Mouse (Mus musculus) myocyte (in vitro differentiated cells): ENCODE data around the gene Capn10. TPM values are rescaled to one million over a fixed set of nuclear protein-coding genes. Genes with fewer than 3 reads are reported as not detected.

Experiments
- H3K27me3 ChIP-seq: one replicate; pipeline ENCODE4 v1.6.1; 2011; ENCODE audit not compliant: control insufficient read depth, insufficient read depth, insufficient read length
- H3K36me3 ChIP-seq: one replicate; pipeline ENCODE4 v1.6.1; 2011; ENCODE audit not compliant: control insufficient read depth, insufficient read depth
- H3K4me2 ChIP-seq: one replicate; pipeline ENCODE4 v1.6.1; 2011; ENCODE audit warnings: low read depth, control low read depth
- H3K4me3 ChIP-seq: one replicate; pipeline ENCODE4 v1.5.1; 2011; ENCODE audit warnings: mild to moderate bottlenecking, control low read depth, moderate library complexity
- H3K79me2 ChIP-seq: one replicate; pipeline ENCODE4 v1.6.1; 2011; ENCODE audit not compliant: control insufficient read depth, insufficient read depth
- H3ac ChIP-seq: one replicate; pipeline ENCODE4 v1.6.1; 2011; ENCODE audit not compliant: control insufficient read depth, insufficient read length
- CEBPB ChIP-seq: IDR thresholded peaks from 2 replicates; pipeline ENCODE4 v1.6.1; 2011; ENCODE audit warnings: mild to moderate bottlenecking, moderate library complexity; ENCODE audit not compliant: poor library complexity, insufficient read depth, severe bottlenecking
- E2F4 ChIP-seq: IDR thresholded peaks from one replicate; pipeline ENCODE4 v1.6.1; 2011; ENCODE audit warnings: mild to moderate bottlenecking, control low read depth, moderate library complexity; ENCODE audit not compliant: insufficient read depth
- MAX ChIP-seq: IDR thresholded peaks from one replicate; pipeline ENCODE4 v1.6.1; 2011; ENCODE audit warnings: low read depth, mild to moderate bottlenecking, control low read depth
- MYOD1 ChIP-seq, 3 experiments: IDR thresholded peaks; one replicate each; pipeline ENCODE4 v1.6.1; 2011; ENCODE audit warnings: control low read depth in 2 of 3, low read depth in 2 of 3, mild to moderate bottlenecking in 2 of 3, moderate library complexity in 1 of 3; ENCODE audit not compliant: insufficient read length in 2 of 3, control insufficient read depth in 1 of 3
- MYOG ChIP-seq, 3 experiments: IDR thresholded peaks; one replicate each; pipeline ENCODE4 v1.6.1; 2011; ENCODE audit warnings: control low read depth in 2 of 3, low read depth in 2 of 3, mild to moderate bottlenecking in 2 of 3; ENCODE audit not compliant: insufficient read length in 2 of 3, control insufficient read depth in 1 of 3, insufficient read depth in 1 of 3
- POLR2A ChIP-seq: IDR thresholded peaks from one replicate; pipeline ENCODE4 v1.6.1; 2011; ENCODE audit warnings: low read depth, mild to moderate bottlenecking, control low read depth, moderate library complexity; ENCODE audit not compliant: insufficient read length
- POLR2AphosphoS2 ChIP-seq: IDR thresholded peaks from one replicate; pipeline ENCODE4 v1.6.1; 2011; ENCODE audit warnings: low read depth, control low read depth; ENCODE audit not compliant: insufficient read length
- REST ChIP-seq: IDR thresholded peaks from one replicate; pipeline ENCODE4 v1.6.1; 2011; ENCODE audit warnings: mild to moderate bottlenecking, control low read depth, moderate library complexity; ENCODE audit not compliant: insufficient read depth, insufficient read length
- SRF ChIP-seq: IDR thresholded peaks from one replicate; pipeline ENCODE4 v1.6.1; 2011; ENCODE audit warnings: low read depth; ENCODE audit not compliant: control insufficient read depth, insufficient read length
- TCF12 ChIP-seq: IDR thresholded peaks from one replicate; pipeline ENCODE4 v1.6.1; 2011; ENCODE audit warnings: mild to moderate bottlenecking, control low read depth; ENCODE audit not compliant: poor library complexity, insufficient read depth, severe bottlenecking
- TCF3 ChIP-seq: IDR thresholded peaks from one replicate; pipeline ENCODE4 v1.6.1; 2011; ENCODE audit warnings: low read depth, control low read depth; ENCODE audit not compliant: insufficient read length
- USF1 ChIP-seq: IDR thresholded peaks from one replicate; pipeline ENCODE4 v1.6.1; 2011; ENCODE audit warnings: low read depth, mild to moderate bottlenecking, control low read depth, moderate library complexity
- polyA plus RNA-seq: library from polyadenylated mRNA; unstranded; fragments of >200 nt; fragmentation: generic; extraction: Trizol; gene quantifications from one replicate; pipeline ENCODE4 v1.2.1, GENCODE M21; 2012; ENCODE audit warnings: missing spikeins

Capn10 gene
- polyA plus RNA-seq, 1 experiment, result 23.6 TPM

DNA sequence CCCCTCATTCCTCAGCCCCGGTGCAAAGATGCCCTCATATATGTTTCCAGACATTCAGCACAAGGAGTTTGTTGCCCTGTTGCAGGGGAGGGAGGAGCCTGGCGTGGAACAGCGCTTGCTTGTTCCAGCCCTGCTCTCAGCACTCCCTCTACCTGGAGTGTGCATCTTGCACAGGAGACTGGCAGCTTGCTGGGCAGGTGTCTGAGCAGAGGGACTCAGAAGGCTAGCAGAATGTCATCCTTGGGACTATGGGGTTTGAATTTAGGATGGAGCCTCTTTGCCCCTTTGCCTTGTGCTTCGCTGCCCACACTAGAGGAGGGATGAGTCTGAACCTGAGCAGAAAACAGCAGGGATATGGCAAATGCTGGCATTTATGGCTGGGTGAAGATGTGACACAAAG, 5.6 kb downstream of the Capn10 start:
- Histone ChIP-seq H3K36me3 (peaks cover 6% of the 10 kb centered on the region), H3K27me3 (no peaks in the 10 kb centered on the region), H3K79me2 (peaks cover 22% of the 10 kb centered on the region), H3K4me3 (no peak overlapping the region), H3K4me2 (no peak overlapping the region), H3ac (no peak overlapping the region)
- TF ChIP-seq USF1 (no peak), MYOG (IDR thresholded peaks at IDR 0.05; ENCODE audit: control insufficient read depth in 1 of 3, insufficient read depth in 1 of 3, insufficient read length in 2 of 3, low read depth in 2 of 3) (no peak)

DNA sequence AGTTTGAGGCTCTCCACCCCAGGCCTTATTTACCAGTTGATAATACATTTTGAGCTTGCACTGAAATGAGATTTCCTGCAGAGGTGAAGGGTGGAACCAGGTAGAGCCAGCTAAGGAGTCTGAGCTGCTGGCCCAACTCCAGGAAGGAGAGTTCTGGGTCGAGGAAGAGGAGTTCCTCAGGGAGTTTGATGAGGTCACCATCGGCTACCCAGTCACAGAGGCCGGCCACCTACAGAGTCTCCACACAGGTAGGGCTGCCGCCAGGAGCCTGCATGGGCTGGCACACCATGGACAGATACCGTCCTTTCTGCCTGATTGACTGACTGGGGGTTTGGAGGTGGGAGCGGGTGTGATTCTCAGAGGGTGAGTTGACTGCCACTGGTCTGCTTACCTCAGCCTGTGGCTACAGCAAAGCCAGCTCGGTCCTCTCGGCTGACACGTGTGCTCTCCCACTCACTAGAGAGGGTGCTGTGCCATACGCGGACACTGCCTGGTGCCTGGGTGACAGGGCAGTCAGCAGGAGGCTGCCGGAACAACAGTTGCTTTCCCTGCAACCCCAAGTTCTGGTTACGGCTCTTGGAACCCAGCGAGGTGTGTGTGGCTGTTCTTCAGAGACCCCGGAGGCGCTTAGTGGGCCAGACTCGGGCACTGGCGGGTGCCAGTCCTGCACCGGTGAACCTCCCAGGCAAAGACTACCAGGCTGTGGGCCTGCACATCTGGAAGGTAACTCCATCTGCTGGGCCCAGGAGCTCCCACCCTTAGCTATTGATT, 9.2 kb downstream of the Capn10 start:
- TF ChIP-seq POLR2AphosphoS2 (no peak), MYOD1 (IDR thresholded peaks at IDR 0.05; ENCODE audit: control insufficient read depth in 1 of 3, insufficient read length in 2 of 3, low read depth in 2 of 3) (no peak), CEBPB (no peak), SRF (no peak), USF1 (no peak), REST (no peak), TCF12 (no peak), POLR2A (no peak), MAX (no peak), MYOG (IDR thresholded peaks at IDR 0.05; ENCODE audit: control insufficient read depth in 1 of 3, insufficient read depth in 1 of 3, insufficient read length in 2 of 3, low read depth in 2 of 3) (no peak), TCF3 (no peak), E2F4 (no peak)
- Histone ChIP-seq H3ac (no peak overlapping the region), H3K27me3 (no peaks in the 10 kb centered on the region), H3K79me2 (no peaks in the 10 kb centered on the region), H3K36me3 (peaks cover 6% of the 10 kb centered on the region), H3K4me2 (no peak overlapping the region), H3K4me3 (no peak overlapping the region)

DNA sequence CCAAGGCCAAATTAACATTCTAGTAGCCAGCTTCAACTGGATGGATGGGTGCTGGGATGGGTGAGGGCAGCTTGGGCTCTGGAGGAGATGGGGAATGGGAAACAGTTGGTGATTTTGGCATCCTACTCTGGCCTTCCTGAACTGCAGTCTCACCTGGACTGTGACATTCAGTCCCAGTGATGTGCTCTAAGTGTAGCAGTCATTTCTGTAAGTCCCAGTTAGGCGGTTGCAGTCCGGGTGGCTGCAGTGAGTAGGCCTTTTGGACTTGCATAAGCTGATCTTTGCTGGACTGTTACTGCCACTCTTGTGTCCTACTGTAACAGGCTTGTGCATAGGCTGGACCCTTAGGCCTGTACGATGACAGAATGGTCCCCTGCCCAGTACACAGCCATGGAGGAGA, 13.8 kb downstream of the Capn10 start:
- TF ChIP-seq MYOG (IDR thresholded peaks at IDR 0.05; ENCODE audit: control insufficient read depth in 1 of 3, insufficient read depth in 1 of 3, insufficient read length in 2 of 3, low read depth in 2 of 3), result no peak
- TF ChIP-seq REST, result no peak
- TF ChIP-seq TCF12, result no peak
- TF ChIP-seq MYOD1 (IDR thresholded peaks at IDR 0.05; ENCODE audit: control insufficient read depth in 1 of 3, insufficient read length in 2 of 3, low read depth in 2 of 3), result no peak
- TF ChIP-seq USF1, result no peak
- no peak for TF ChIP-seq POLR2A
- no peak for TF ChIP-seq TCF3
- no peak for TF ChIP-seq E2F4
- TF ChIP-seq MAX, result no peak
- no peak for TF ChIP-seq CEBPB
- TF ChIP-seq POLR2AphosphoS2, result no peak
- no peak for TF ChIP-seq SRF
- Histone ChIP-seq H3K27me3 (no peaks in the 10 kb centered on the region), H3K36me3 (no peaks in the 10 kb centered on the region)

DNA sequence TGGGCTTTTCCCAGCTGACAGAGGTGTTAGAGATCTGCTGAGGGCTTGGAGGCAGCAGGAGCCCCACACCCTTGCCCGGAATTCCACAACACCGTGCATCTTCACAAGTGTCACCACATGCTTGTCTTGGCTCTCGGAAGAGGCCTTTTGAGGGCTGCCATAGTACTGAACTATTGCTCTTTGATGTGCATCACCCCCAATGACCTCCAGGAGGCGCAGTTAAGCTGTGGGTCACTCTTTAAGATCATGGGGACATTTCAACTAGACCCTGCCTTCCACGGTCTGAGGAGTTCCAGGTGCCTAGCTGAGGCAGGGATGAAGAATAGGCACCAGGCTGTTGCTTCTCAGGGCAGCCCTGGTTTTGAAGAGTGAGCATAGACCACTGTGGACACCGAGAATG, 15.2 kb downstream of the Capn10 start:
- no peak overlapping the region for H3K4me2 ChIP-seq
- H3ac ChIP-seq, result no peak overlapping the region
- no peaks in the 10 kb centered on the region for H3K36me3 ChIP-seq
- H3K4me3 ChIP-seq, result no peak overlapping the region
- no peaks in the 10 kb centered on the region for H3K79me2 ChIP-seq
- TF ChIP-seq MYOD1 (IDR thresholded peaks at IDR 0.05; ENCODE audit: control insufficient read depth in 1 of 3, insufficient read length in 2 of 3, low read depth in 2 of 3), result no peak
- TF ChIP-seq TCF3, result no peak
- no peak for TF ChIP-seq E2F4
- no peak for TF ChIP-seq MAX
- no peak for TF ChIP-seq TCF12
- TF ChIP-seq CEBPB, result no peak
- no peaks in the 10 kb centered on the region for H3K27me3 ChIP-seq

More for the DNA sequence above, 13.8 kb downstream of the Capn10 start:
- no peak overlapping the region for H3K4me2 ChIP-seq
- H3K4me3 ChIP-seq, result no peak overlapping the region
- H3K79me2 ChIP-seq, result no peaks in the 10 kb centered on the region
- H3ac ChIP-seq, result no peak overlapping the region

DNA sequence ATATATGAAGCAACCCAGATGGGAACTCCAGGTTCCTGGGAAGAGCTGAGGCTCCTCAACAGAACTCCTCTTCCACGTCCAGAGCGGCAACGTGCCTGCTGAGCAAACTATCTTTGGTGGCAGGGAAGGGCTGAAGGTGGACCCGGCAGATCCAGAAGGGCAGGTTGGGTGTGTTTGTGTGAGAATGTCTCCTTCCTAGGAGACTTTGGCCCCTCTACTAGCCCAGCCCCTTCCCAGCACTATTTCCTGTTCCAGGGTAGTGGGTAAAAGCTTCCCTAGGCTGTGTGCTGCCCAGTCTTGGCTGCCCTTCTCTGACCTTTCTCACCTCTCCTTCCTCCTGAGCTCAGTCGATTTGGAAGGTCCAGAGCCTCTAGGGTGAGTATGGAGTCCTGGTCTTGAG, 16.4 kb downstream of the Capn10 start, which contains the start of gene Gpr35:
TSS of gene Gpr35 (plus strand) at position 259 of the 400 bp plus-strand sequence.
- Histone ChIP-seq H3ac (no peak within 1 kb of the TSS), H3K4me3 (no peak within 1 kb of the TSS), H3K79me2 (no peaks in the 10 kb centered on the region), H3K4me2 (no peak within 1 kb of the TSS), H3K27me3 (no peaks in the 10 kb centered on the region), H3K36me3 (no peaks in the 10 kb centered on the region)
- TF ChIP-seq POLR2A, result no peak
- no peak for TF ChIP-seq MAX
- no peak for TF ChIP-seq TCF12
